Mouse (Mus musculus) central nervous system, embryonic 14 days (tissue): ENCODE results near the gene Kcns3. TPM values are rescaled to one million over a fixed set of nuclear protein-coding genes. Genes with fewer than 3 reads are reported as not detected.

ENCODE experiments used
- polyA plus RNA-seq: library from polyadenylated mRNA; depleted of rRNA; stranded (reverse); fragments of >200 nt; gene quantifications from 2 replicates; pipeline ENCODE4 v1.2.3, GENCODE M21; 2012; rRNA removed

The Kcns3 gene
- 0.49 and 0.99 TPM in 2 replicates for polyA plus RNA-seq

DNA sequence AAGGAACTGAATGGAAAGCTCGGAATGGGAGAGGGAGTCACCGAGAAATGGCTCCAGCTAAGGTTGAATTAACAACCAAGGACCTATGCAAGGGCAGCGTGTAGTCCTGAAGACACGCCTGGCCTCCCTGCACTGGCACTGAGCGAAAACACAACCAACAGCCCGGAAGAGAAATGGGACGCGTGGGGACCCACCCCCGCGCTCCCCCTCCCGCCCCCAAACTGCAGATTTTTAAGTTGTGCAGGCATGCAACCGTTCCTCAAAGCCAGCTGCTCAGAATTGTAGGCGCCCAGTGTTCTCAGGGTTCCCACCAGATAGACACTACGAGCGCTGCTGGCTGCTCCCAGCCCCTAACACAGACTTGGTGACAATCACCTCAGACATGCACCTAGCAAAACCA is at the start of gene Kcns3:
Kcns3 (minus strand) TSS at position 42 of the 400 bp plus-strand sequence.

Other genes with a start within 250 kb of the Kcns3 start
- not detected in 2 replicates for gene Msgn1, start 57.9 kb upstream of the Kcns3 start, polyA plus RNA-seq
- gene Gen1, start 114.7 kb upstream of the Kcns3 start, polyA plus RNA-seq: 3.4 and 3.9 TPM in 2 replicates
- 57.7 and 66.7 TPM in 2 replicates for gene Smc6, start 114.8 kb upstream of the Kcns3 start, polyA plus RNA-seq